Mouse (Mus musculus): ENCODE measurements around the gene Egln2.

The Egln2 gene

GRCm38 (mm10) chr7:27177942-27178323, 11.3 kb upstream of the Egln2 start:
- DNase-seq (ENCODE audit: extremely low spot score, low spot score): no peak

- DNase-seq (ENCODE audit: extremely low spot score, low spot score): no peak
Measured at GRCm38 (mm10) chr7:27174896-27175295, 8.3 kb upstream of the Egln2 start.

- no peak for DNase-seq (ENCODE audit: extremely low spot score, low spot score)
Measured at GRCm38 (mm10) chr7:27174496-27174895, 7.9 kb upstream of the Egln2 start.

GRCm38 (mm10) chr7:27170981-27171380, 4.4 kb upstream of the Egln2 start:
- DNase-seq (ENCODE audit: extremely low spot score, low spot score): no peak

- no peak for DNase-seq (ENCODE audit: extremely low spot score, low spot score)
Measured at GRCm38 (mm10) chr7:27168371-27168770, 1.8 kb upstream of the Egln2 start.

- no peak for DNase-seq (ENCODE audit: extremely low spot score, low spot score)
Measured at GRCm38 (mm10) chr7:27167475-27168094, 983 bp upstream of the Egln2 start.

GRCm38 (mm10) chr7:27166229-27166613, 381 bp downstream of the Egln2 start:
- DNase-seq (ENCODE audit: extremely low spot score, low spot score): no peak

- no peak for DNase-seq (ENCODE audit: extremely low spot score, low spot score)
Measured at GRCm38 (mm10) chr7:27165696-27166095, 906 bp downstream of the Egln2 start.

GRCm38 (mm10) chr7:27165007-27165655, 1.5 kb downstream of the Egln2 start:
- DNase-seq (ENCODE audit: extremely low spot score, low spot score): no peak

GRCm38 (mm10) chr7:27164112-27164947, 2.3 kb downstream of the Egln2 start:
- no peak for DNase-seq (ENCODE audit: extremely low spot score, low spot score)

- no peak for DNase-seq (ENCODE audit: extremely low spot score, low spot score)
Measured at GRCm38 (mm10) chr7:27163450-27163805, 3.2 kb downstream of the Egln2 start.

- no peak for DNase-seq (ENCODE audit: extremely low spot score, low spot score)
Measured at GRCm38 (mm10) chr7:27162780-27163449, 3.7 kb downstream of the Egln2 start.

GRCm38 (mm10) chr7:27161744-27162143, 4.9 kb downstream of the Egln2 start:
- no peak for DNase-seq (ENCODE audit: extremely low spot score, low spot score)

GRCm38 (mm10) chr7:27160921-27161320, 5.7 kb downstream of the Egln2 start:
- DNase-seq (ENCODE audit: extremely low spot score, low spot score): no peak

- peak; percentile 82 for DNase-seq (ENCODE audit: extremely low spot score, low spot score)
Measured at GRCm38 (mm10) chr7:27159882-27160281, 6.7 kb downstream of the Egln2 start.

- no peak for DNase-seq (ENCODE audit: extremely low spot score, low spot score)
Measured at GRCm38 (mm10) chr7:27159256-27159655, 7.3 kb downstream of the Egln2 start.

GRCm38 (mm10) chr7:27158171-27158570, 8.4 kb downstream of the Egln2 start:
- no peak for DNase-seq (ENCODE audit: extremely low spot score, low spot score)

GRCm38 (mm10) chr7:27156005-27156404, 10.6 kb downstream of the Egln2 start:
- DNase-seq (ENCODE audit: extremely low spot score, low spot score): no peak

- DNase-seq (ENCODE audit: extremely low spot score, low spot score): no peak
Measured at GRCm38 (mm10) chr7:27153205-27153764, 13.3 kb downstream of the Egln2 start, which contains the start of gene Cyp2t4. Gene Cyp2t4, plus strand, starts transcription at chr7:27153714.

- DNase-seq (ENCODE audit: extremely low spot score, low spot score): no peak
Measured at GRCm38 (mm10) chr7:27136410-27136996, 30.1 kb downstream of the Egln2 start.

GRCm38 (mm10) chr7:27133757-27134156, 32.8 kb downstream of the Egln2 start:
- no peak for DNase-seq (ENCODE audit: extremely low spot score, low spot score)

Measured in neural tube, embryonic 10.5 days (tissue).